Mouse (Mus musculus): ENCODE measurements at regions not wholly inside any gene's neighbourhood (a gene's known extent, or its start where the extent isn't known, plus 50 kb on each side); places are given as distances from the start of the nearest gene placed in this dataset.

DNA sequence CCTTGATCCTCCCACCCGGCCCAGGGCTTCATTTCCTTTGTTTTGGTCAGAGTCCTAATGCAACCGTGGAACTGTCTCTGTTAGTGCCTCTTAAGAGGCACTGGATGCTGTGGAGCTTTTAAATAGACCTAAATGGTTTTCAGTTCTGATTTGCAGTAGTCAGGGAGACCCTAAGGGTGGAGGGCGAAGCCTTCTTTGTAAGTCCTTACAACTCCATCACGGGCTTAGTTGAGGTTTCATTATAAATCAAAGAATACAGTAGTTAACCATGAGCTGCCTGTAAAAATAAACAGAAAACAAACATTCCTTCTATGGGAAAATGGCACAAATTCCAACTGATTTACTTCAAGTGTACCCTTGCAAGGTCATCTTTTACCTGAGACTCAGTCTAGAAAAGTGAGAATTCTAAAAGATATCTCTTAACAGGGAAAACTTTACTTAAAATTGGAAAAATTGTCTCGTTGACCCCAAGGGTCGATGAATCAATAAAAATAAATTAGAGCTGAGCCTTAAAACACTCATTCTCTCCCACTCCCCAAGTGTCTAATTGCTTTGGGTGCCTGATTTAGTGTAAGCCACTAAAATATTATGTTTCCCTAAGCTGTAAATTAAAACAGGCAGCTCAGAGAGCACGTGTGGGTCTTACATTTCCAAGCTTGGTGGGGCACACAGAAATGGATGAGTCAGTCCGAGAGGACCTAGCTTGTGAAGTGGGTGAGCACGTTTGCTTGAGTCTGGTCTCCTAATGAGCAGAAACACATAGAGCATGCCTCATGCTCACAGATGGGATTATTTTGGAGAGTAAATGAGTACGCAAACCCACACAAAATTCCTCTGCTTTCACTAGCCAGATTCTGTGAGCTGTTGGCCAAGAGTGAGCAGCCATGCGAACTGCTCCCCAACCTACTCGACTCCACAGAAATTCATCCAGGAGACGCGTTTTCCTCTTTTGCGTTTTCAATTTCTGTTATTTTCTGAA lies 343.3 kb downstream of the Klf5 start:
- TF ChIP-seq POLR2A (IDR thresholded peaks at IDR 0.05; ENCODE audit: control insufficient read depth, low read depth, low read length): no peak
- TF ChIP-seq CTCF (IDR thresholded peaks at IDR 0.05; ENCODE audit: control insufficient read depth, insufficient read depth, insufficient replicate concordance, low read depth, low read length): no peak
